Mouse (Mus musculus): Measurements from ENCODE around the gene Sp2. TPM values are rescaled to one million over a fixed set of nuclear protein-coding genes. Genes with fewer than 3 reads are reported as not detected.

The Sp2 gene
- 23.9 and 29.1 TPM in 2 replicates for polyA plus RNA-seq (2012; rRNA removed)

- DNase-seq (ENCODE audit: low read depth in 1 of 2, low spot score in 2 of 2): no peak
- TF ChIP-seq POLR2A (IDR thresholded peaks at IDR 0.05; ENCODE audit: low read depth, low read length) (no peak), CTCF (IDR thresholded peaks at IDR 0.05; ENCODE audit: extremely low read depth, insufficient read depth, insufficient read length, insufficient replicate concordance) (no peak)
- peaks cover 8% of the 10 kb centered on the region; the same call in 1 of the 2 replicates for H3K4me1 ChIP-seq (ENCODE audit: control insufficient read depth, insufficient read depth, insufficient read length)
- no peak within 1 kb of the TSS for H3K27ac ChIP-seq (ENCODE audit: insufficient read depth, low read length)
- WGBS: 81% methylated on average over 7 of the region's 7 CpGs
- no peaks in the 10 kb centered on the region for H3K27me3 ChIP-seq (ENCODE audit: control insufficient read depth, insufficient read depth, low read length)
- no peak within 1 kb of the TSS for H3K4me3 ChIP-seq (ENCODE audit: extremely low read depth, insufficient read depth, insufficient read length)
- no peaks in the 10 kb centered on the region for H3K36me3 ChIP-seq (ENCODE audit: control insufficient read depth, insufficient read depth, low read length)
Measured at GRCm38 (mm10) chr11:96982859-96983258, at the start of gene Sp2. Sp2 (minus strand) TSS chr11:96982959.

- H3K27me3 ChIP-seq (ENCODE audit: control insufficient read depth, insufficient read depth, low read length): no peaks in the 10 kb centered on the region
- no peak overlapping the region for H3K27ac ChIP-seq (ENCODE audit: insufficient read depth, low read length)
- TF ChIP-seq CTCF (IDR thresholded peaks at IDR 0.05; ENCODE audit: extremely low read depth, insufficient read depth, insufficient read length, insufficient replicate concordance): no peak
- no peak for TF ChIP-seq POLR2A (IDR thresholded peaks at IDR 0.05; ENCODE audit: low read depth, low read length)
- H3K4me3 ChIP-seq (ENCODE audit: extremely low read depth, insufficient read depth, insufficient read length): no peak overlapping the region
- H3K4me1 ChIP-seq (ENCODE audit: control insufficient read depth, insufficient read depth, insufficient read length): peaks cover 5% of the 10 kb centered on the region; the same call in 1 of the 2 replicates
- no peaks in the 10 kb centered on the region for H3K36me3 ChIP-seq (ENCODE audit: control insufficient read depth, insufficient read depth, low read length)
- DNase-seq (ENCODE audit: low read depth in 1 of 2, low spot score in 2 of 2): no peak
- WGBS: 93% methylated on average over 4 of the region's 4 CpGs
Measured at GRCm38 (mm10) chr11:97032499-97032898, 49.7 kb upstream of the Sp2 start.

GRCm38 (mm10) chr11:97031977-97032376 lies 49.2 kb upstream of the Sp2 start:
- Histone ChIP-seq H3K36me3 (ENCODE audit: control insufficient read depth, insufficient read depth, low read length) (no peaks in the 10 kb centered on the region), H3K4me3 (ENCODE audit: extremely low read depth, insufficient read depth, insufficient read length) (no peak overlapping the region), H3K27ac (ENCODE audit: insufficient read depth, low read length) (no peak overlapping the region), H3K4me1 (ENCODE audit: control insufficient read depth, insufficient read depth, insufficient read length) (peaks cover 5% of the 10 kb centered on the region; the same call in 1 of the 2 replicates), H3K27me3 (ENCODE audit: control insufficient read depth, insufficient read depth, low read length) (no peaks in the 10 kb centered on the region)
- no peak for TF ChIP-seq POLR2A (IDR thresholded peaks at IDR 0.05; ENCODE audit: low read depth, low read length)
- TF ChIP-seq CTCF (IDR thresholded peaks at IDR 0.05; ENCODE audit: extremely low read depth, insufficient read depth, insufficient read length, insufficient replicate concordance): no peak
- DNase-seq (ENCODE audit: low read depth in 1 of 2, low spot score in 2 of 2): no peak
- WGBS: 93% methylated on average over 12 of the region's 12 CpGs

- H3K27ac ChIP-seq (ENCODE audit: insufficient read depth, low read length): no peak overlapping the region
- no peaks in the 10 kb centered on the region for H3K36me3 ChIP-seq (ENCODE audit: control insufficient read depth, insufficient read depth, low read length)
- no peaks in the 10 kb centered on the region for H3K27me3 ChIP-seq (ENCODE audit: control insufficient read depth, insufficient read depth, low read length)
- H3K4me3 ChIP-seq (ENCODE audit: extremely low read depth, insufficient read depth, insufficient read length): peak overlapping the region; percentile 84; the same call in 1 of the 2 replicates
- 20% methylated on average over 15 of the region's 15 CpGs for WGBS
- no peak for DNase-seq (ENCODE audit: low read depth in 1 of 2, low spot score in 2 of 2)
- TF ChIP-seq POLR2A (IDR thresholded peaks at IDR 0.05; ENCODE audit: low read depth, low read length): no peak
- no peak for TF ChIP-seq CTCF (IDR thresholded peaks at IDR 0.05; ENCODE audit: extremely low read depth, insufficient read depth, insufficient read length, insufficient replicate concordance)
- H3K4me1 ChIP-seq (ENCODE audit: control insufficient read depth, insufficient read depth, insufficient read length): peaks cover 7% of the 10 kb centered on the region; the same call in 1 of the 2 replicates
Measured at GRCm38 (mm10) chr11:97030426-97030825, 47.7 kb upstream of the Sp2 start.

GRCm38 (mm10) chr11:97029686-97030417 lies 47.1 kb upstream of the Sp2 start, which contains the start of gene Scrn2:
Scrn2 (plus strand) TSS chr11:97029938.
- no peaks in the 10 kb centered on the region for H3K27me3 ChIP-seq (ENCODE audit: control insufficient read depth, insufficient read depth, low read length)
- peak; percentile 65 to 76 for DNase-seq (ENCODE audit: low read depth in 1 of 2, low spot score in 2 of 2)
- H3K4me3 ChIP-seq (ENCODE audit: extremely low read depth, insufficient read depth, insufficient read length): peak within 1 kb of the TSS; percentile 84
- peak within 1 kb of the TSS; percentile 52; the same call in 1 of the 2 replicates for H3K27ac ChIP-seq (ENCODE audit: insufficient read depth, low read length)
- TF ChIP-seq CTCF (IDR thresholded peaks at IDR 0.05; ENCODE audit: extremely low read depth, insufficient read depth, insufficient read length, insufficient replicate concordance) (peak; percentile 85; the same call in 1 of the 2 replicates), POLR2A (IDR thresholded peaks at IDR 0.05; ENCODE audit: low read depth, low read length) (no peak)
- 1% methylated on average over 25 of the region's 25 CpGs for WGBS
- H3K36me3 ChIP-seq (ENCODE audit: control insufficient read depth, insufficient read depth, low read length): no peaks in the 10 kb centered on the region
- H3K4me1 ChIP-seq (ENCODE audit: control insufficient read depth, insufficient read depth, insufficient read length): peaks cover 7% of the 10 kb centered on the region; the same call in 1 of the 2 replicates

GRCm38 (mm10) chr11:97025721-97026344 lies 43.1 kb upstream of the Sp2 start:
- Histone ChIP-seq H3K27me3 (ENCODE audit: control insufficient read depth, insufficient read depth, low read length) (peaks cover 8% of the 10 kb centered on the region; the same call in 1 of the 2 replicates), H3K4me3 (ENCODE audit: extremely low read depth, insufficient read depth, insufficient read length) (peak overlapping the region; percentile 46), H3K36me3 (ENCODE audit: control insufficient read depth, insufficient read depth, low read length) (no peaks in the 10 kb centered on the region), H3K4me1 (ENCODE audit: control insufficient read depth, insufficient read depth, insufficient read length) (peaks cover 20% of the 10 kb centered on the region), H3K27ac (ENCODE audit: insufficient read depth, low read length) (peak overlapping the region; percentile 26; the same call in 1 of the 2 replicates)
- DNase-seq (ENCODE audit: low read depth in 1 of 2, low spot score in 2 of 2): peak; percentile 80 to 90
- TF ChIP-seq POLR2A (IDR thresholded peaks at IDR 0.05; ENCODE audit: low read depth, low read length) (no peak), CTCF (IDR thresholded peaks at IDR 0.05; ENCODE audit: extremely low read depth, insufficient read depth, insufficient read length, insufficient replicate concordance) (peak; percentile 94; the same call in 1 of the 2 replicates)
- WGBS: 13% methylated on average over 17 of the region's 17 CpGs
